Mouse (Mus musculus) left cerebral cortex, postnatal 36 days (tissue): ENCODE measurements around the gene Olfr654. TPM values are rescaled to one million over a fixed set of nuclear protein-coding genes. Genes with fewer than 3 reads are reported as not detected.

Experiments
- DNase-seq, 2 experiments: peaks; one replicate each; pipeline ENCODE4 v3.0.0; 2021 to 2022; ENCODE audit warnings: low spot score in 2 of 2, mixed read lengths in 1 of 2
- intact Hi-C: fragments of 180-260 bp; cut with DNase I; formaldehyde crosslinking; loops from one replicate; pipeline ENCODE4 v1.15.1; 2025
- total RNA-seq, 2 experiments: library from RNA; stranded (reverse); gene quantifications; 2 replicates each; pipeline ENCODE4 v1.2.3; 2021

Gene Olfr654
- not detected for total RNA-seq

GRCm38 (mm10) chr7:104586725-104587124, at the start of gene Olfr654:
Olfr654 (plus strand) TSS chr7:104587025.
- intact Hi-C loops, result no loop called here
- no peak for DNase-seq

GRCm38 (mm10) chr7:104549833-104550232, 37.0 kb upstream of the Olfr654 start, which contains the start of gene Olfr651:
Olfr651 (plus strand) TSS chr7:104550133.
- no peak for DNase-seq
- intact Hi-C loops, result no loop called here

GRCm38 (mm10) chr7:104552700-104553099, 34.1 kb upstream of the Olfr654 start:
- intact Hi-C loops, result no loop called here
- no peak for DNase-seq

- no peak for DNase-seq
- intact Hi-C loops, result no loop called here
Observed at GRCm38 (mm10) chr7:104560601-104561000, 26.2 kb upstream of the Olfr654 start, which contains the start of gene Olfr652. Olfr652 (plus strand) TSS chr7:104560901.

- DNase-seq, result no peak
- intact Hi-C loops, result no loop called here
Observed at GRCm38 (mm10) chr7:104577014-104577413, 9.8 kb upstream of the Olfr654 start, which contains the start of gene Olfr653. Olfr653 (plus strand) TSS chr7:104577314.

GRCm38 (mm10) chr7:104580846-104581245, 6.0 kb upstream of the Olfr654 start:
- intact Hi-C loops, result no loop called here
- DNase-seq, result no peak

- intact Hi-C loops, result no loop called here
- DNase-seq, result no peak
Observed at GRCm38 (mm10) chr7:104581429-104581828, 5.4 kb upstream of the Olfr654 start.

GRCm38 (mm10) chr7:104588274-104588673, 1.4 kb downstream of the Olfr654 start:
- intact Hi-C loops, result no loop called here
- no peak for DNase-seq

- DNase-seq, result no peak
- intact Hi-C loops, result no loop called here
Observed at GRCm38 (mm10) chr7:104601679-104602078, 14.9 kb downstream of the Olfr654 start, which contains the start of gene Olfr655. Olfr655 (minus strand) TSS chr7:104601779.

- no peak for DNase-seq
- intact Hi-C loops, result no loop called here
Observed at GRCm38 (mm10) chr7:104603173-104603572, 16.3 kb downstream of the Olfr654 start.

- no peak for DNase-seq
- intact Hi-C loops, result no loop called here
Observed at GRCm38 (mm10) chr7:104604727-104605126, 17.9 kb downstream of the Olfr654 start.

- DNase-seq, result no peak
- intact Hi-C loops, result no loop called here
Observed at GRCm38 (mm10) chr7:104613655-104614054, 26.8 kb downstream of the Olfr654 start, which contains the start of gene Olfr656. Olfr656 (plus strand) TSS chr7:104613955.

- no peak for DNase-seq
- intact Hi-C loops, result no loop called here
Observed at GRCm38 (mm10) chr7:104624494-104624893, 37.7 kb downstream of the Olfr654 start, which contains the start of gene Olfr657. Olfr657 (plus strand) TSS chr7:104624794.

Other genes starting within 250 kb of the Olfr654 start
- gene Trim12c, start 233.7 kb upstream of the Olfr654 start, total RNA-seq, result 1 to 10 TPM; 1.0 to 1.3 TPM
- gene Trim30b, start 217.1 kb upstream of the Olfr654 start, total RNA-seq, result not detected
- not detected for gene Trim30c, start 186.2 kb upstream of the Olfr654 start, total RNA-seq
- under 1 TPM; 0.69 to 0.93 TPM for gene Trim30a, start 121.8 kb upstream of the Olfr654 start, total RNA-seq
- under 1 TPM; 0.35 to 0.59 TPM for gene Trim30d, start 79.2 kb upstream of the Olfr654 start, total RNA-seq
- not detected for gene Olfr651, start 36.9 kb upstream of the Olfr654 start, total RNA-seq
- gene Olfr652, start 26.1 kb upstream of the Olfr654 start, total RNA-seq, result not detected
- not detected for gene Olfr653, start 9.7 kb upstream of the Olfr654 start, total RNA-seq
- gene Olfr655, start 14.8 kb downstream of the Olfr654 start, total RNA-seq, result not detected
- not detected for gene Olfr656, start 26.9 kb downstream of the Olfr654 start, total RNA-seq
- not detected for gene Olfr657, start 37.8 kb downstream of the Olfr654 start, total RNA-seq
- not detected for gene Olfr658, start 60.3 kb downstream of the Olfr654 start, total RNA-seq
- gene Olfr659, start 79.7 kb downstream of the Olfr654 start, total RNA-seq, result not detected
- gene Olfr661, start 99.5 kb downstream of the Olfr654 start, total RNA-seq, result not detected
- not detected for gene Usp17le, start 190.4 kb downstream of the Olfr654 start, total RNA-seq